Mouse (Mus musculus) limb, embryonic 11.5 days (tissue): ENCODE measurements around the gene Mup4. TPM values are rescaled to one million over a fixed set of nuclear protein-coding genes. Genes with fewer than 3 reads are reported as not detected.

Experiments
- ATAC-seq: fragments of 200-750 bp; cut with Nextera tagmentation; 2 replicates; pipeline ENCODE4 v1.8.0; 2017; ENCODE audit warnings: low read depth; ENCODE audit not compliant: insufficient number of reproducible peaks, low FRiP score, low TSS enrichment
- DNase-seq: peaks from one replicate; pipeline ENCODE4 v3.0.0-alpha.2; 2015; ENCODE audit warnings: low spot score
- H3K27ac ChIP-seq: fragments of 300-500 bp; sonication (generic); replicated peaks from 2 replicates; pipeline ENCODE4 v1.5.1; 2014; ENCODE audit warnings: low read depth, mild to moderate bottlenecking, low read length
- H3K27me3 ChIP-seq: fragments of 300-500 bp; sonication (generic); 2 replicates; pipeline ENCODE4 v1.6.1; 2014; ENCODE audit warnings: mild to moderate bottlenecking, low read length, mixed read lengths; ENCODE audit not compliant: control insufficient read depth, insufficient read depth
- H3K36me3 ChIP-seq: fragments of 300-500 bp; sonication (generic); 2 replicates; pipeline ENCODE4 v1.6.1; 2014; ENCODE audit warnings: mild to moderate bottlenecking, low read length, moderate library complexity, mixed read lengths; ENCODE audit not compliant: control insufficient read depth, insufficient read depth
- H3K4me1 ChIP-seq: fragments of 300-500 bp; sonication (generic); 2 replicates; pipeline ENCODE4 v1.6.1; 2014; ENCODE audit warnings: low read length, mixed read lengths; ENCODE audit not compliant: control insufficient read depth, insufficient read depth
- H3K4me2 ChIP-seq: fragments of 300-500 bp; sonication (generic); 2 replicates; pipeline ENCODE4 v1.6.1; 2014; ENCODE audit warnings: low read depth, mild to moderate bottlenecking, moderate library complexity; ENCODE audit not compliant: severe bottlenecking
- H3K4me3 ChIP-seq: fragments of 300-500 bp; sonication (generic); 2 replicates; pipeline ENCODE4 v1.5.1; 2014; ENCODE audit warnings: low read depth, low read length
- H3K9ac ChIP-seq: fragments of 300-500 bp; sonication (generic); 2 replicates; pipeline ENCODE4 v1.6.1; 2014; ENCODE audit warnings: mild to moderate bottlenecking, low read length
- H3K9me3 ChIP-seq: fragments of 300-500 bp; sonication (generic); 2 replicates; pipeline ENCODE4 v1.6.1; 2016; ENCODE audit warnings: low read length; ENCODE audit not compliant: control insufficient read depth
- WGBS: fragments of 180-500 bp; shearing (Covaris S2); extraction: QIAGEN DNeasy Blood & Tissue Kit; methylation state at CpG from one replicate; pipeline ENCODE4 v1.1.7; 2014; 5-methylcytosine and 5-hydroxymethylcytosine counted together
- polyA plus RNA-seq: library from polyadenylated mRNA; unstranded; fragments of >200 nt; fragmentation: Nextera tagmentation; extraction: Ambion mirVana; gene quantifications from 2 replicates; pipeline ENCODE4 v1.2.1, GENCODE M21; 2014

Gene Mup4
- polyA plus RNA-seq, 1 experiment from 2014 or later = not detected

DNA sequence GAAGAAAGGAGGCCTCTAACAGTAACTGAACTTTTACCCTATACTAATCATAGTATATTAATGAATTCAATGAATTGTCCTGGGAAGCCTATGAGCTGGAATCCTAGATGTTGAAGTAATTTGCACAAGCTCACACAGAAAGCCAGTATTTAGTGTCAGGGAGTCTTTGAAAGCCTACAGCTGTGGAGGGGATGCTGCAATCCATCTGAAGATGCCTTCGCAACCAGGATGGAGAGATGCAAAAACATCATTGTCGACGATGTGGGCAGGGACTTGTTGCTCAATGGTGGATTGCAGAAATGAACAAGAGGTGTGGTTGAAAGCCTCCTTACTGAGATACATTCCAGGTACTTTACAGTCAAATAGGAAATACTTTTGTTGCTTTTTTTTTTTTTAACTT, 42.5 kb downstream of the Mup4 start:
- Histone ChIP-seq H3K36me3 (no peaks in the 10 kb centered on the region), H3K27me3 (peaks cover 4% of the 10 kb centered on the region; the same call in 1 of the 2 replicates), H3K4me1 (no peaks in the 10 kb centered on the region), H3K9ac (no peak overlapping the region), H3K4me2 (no peak overlapping the region), H3K27ac (no peak overlapping the region), H3K9me3 (no peaks in the 10 kb centered on the region), H3K4me3 (no peak overlapping the region)
- no peak for DNase-seq
- ATAC-seq = no peak
- WGBS = 90% methylated on average over 3 of the region's 3 CpGs

DNA sequence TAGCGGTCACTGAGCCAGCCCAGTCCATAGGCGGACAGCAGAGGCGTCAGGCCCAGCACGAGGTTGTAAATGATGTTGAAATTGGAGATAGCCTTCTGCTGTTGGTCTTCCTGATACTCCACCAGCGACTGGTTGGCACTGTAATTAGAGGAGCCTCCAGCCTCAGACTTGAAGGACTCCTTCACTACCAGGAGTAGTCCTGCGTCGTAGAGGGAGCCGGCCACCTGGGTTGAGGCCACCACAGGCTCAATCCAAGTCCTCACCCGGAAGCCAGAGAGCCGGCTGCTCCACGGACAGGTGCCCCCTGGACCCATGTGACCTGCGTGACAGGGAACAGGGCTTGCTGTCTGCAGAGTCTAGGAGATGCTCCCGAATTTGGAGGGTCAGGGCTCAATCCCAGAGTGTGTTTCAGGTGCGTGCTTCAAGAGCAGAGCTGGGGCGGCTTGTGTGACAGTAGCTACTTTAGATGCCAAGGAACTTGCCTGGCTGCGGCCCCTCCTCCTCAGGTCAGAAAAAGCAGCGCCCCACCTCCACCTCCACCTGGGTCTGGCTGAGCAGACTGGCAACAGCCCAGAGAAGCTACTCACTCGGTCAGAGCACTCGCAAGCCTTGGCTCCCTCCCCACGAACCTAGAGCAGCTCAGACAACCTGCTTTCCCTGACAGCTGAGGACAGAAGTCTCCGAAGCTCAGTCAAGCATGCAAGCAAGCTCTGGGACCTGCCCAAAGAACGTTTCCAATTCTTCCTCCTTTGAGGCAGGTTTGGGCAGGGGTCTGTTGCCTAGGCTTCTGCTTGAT, 45.7 kb downstream of the Mup4 start, which contains the start of gene Slc46a2:
Gene Slc46a2, minus strand, starts transcription at position 449 of the 796 bp plus-strand sequence.
- ATAC-seq = no peak
- H3K27ac ChIP-seq = no peak within 1 kb of the TSS
- no peak within 1 kb of the TSS for H3K4me3 ChIP-seq
- WGBS = 13% methylated on average over 22 of the region's 22 CpGs
- peaks cover 4% of the 10 kb centered on the region; the same call in 1 of the 2 replicates for H3K27me3 ChIP-seq
- no peak for DNase-seq
- H3K36me3 ChIP-seq = no peaks in the 10 kb centered on the region
- no peaks in the 10 kb centered on the region for H3K4me1 ChIP-seq
- no peak within 1 kb of the TSS for H3K9ac ChIP-seq
- H3K9me3 ChIP-seq = no peaks in the 10 kb centered on the region
- no peak within 1 kb of the TSS for H3K4me2 ChIP-seq

DNA sequence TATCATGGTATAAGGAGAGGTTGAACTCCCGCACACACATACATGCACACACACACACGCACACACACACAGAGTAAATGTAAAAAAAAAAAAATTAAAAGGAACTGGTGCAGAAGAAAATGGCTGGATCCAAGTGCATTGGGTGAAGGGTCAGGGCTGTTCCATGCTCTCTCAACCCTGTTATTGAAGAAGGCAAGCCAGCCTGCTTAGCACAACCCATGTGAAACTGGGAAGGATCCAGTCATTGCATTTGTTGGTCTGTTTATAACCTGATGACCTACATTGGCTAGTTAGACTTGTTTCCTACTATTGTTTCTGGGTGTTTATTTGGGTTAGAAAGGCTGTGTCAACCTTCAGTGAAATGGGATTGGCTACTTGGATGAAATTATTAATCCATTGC, 51.7 kb downstream of the Mup4 start:
- H3K9ac ChIP-seq = no peak overlapping the region
- H3K4me1 ChIP-seq = no peaks in the 10 kb centered on the region
- no peaks in the 10 kb centered on the region for H3K9me3 ChIP-seq
- 86% methylated on average over 2 of the region's 2 CpGs for WGBS
- DNase-seq (no peak), ATAC-seq (no peak)
- no peaks in the 10 kb centered on the region for H3K36me3 ChIP-seq
- no peak overlapping the region for H3K4me2 ChIP-seq
- no peak overlapping the region for H3K4me3 ChIP-seq
- H3K27me3 ChIP-seq = no peaks in the 10 kb centered on the region
- H3K27ac ChIP-seq = no peak overlapping the region

DNA sequence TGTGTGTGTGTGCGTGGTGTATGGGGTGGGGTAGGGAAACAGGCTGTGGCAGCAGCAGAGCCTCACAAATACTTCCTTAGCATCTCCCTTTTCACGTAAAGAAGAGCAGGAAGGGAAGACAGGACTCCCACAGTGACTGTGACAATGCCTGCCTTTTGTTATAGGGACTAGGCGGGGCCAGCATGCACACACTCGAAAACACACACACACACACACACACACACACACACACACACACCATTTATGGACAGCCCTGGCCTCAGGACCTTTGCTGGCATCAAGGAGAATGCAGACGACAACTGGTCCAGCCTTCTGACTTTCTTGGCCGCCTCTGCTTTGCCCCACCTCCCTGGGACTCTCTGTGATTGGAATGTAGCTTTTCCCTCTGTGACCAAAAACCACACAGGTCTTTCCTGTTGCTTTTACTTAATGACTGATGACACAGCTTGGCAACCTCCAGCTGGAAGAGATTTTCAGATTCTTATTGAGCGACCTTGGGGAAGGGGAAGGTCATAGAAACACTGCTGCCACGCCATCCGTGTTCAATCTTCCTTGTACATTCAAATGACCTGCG, 52.8 kb downstream of the Mup4 start:
- Histone ChIP-seq H3K4me1 (no peaks in the 10 kb centered on the region), H3K4me2 (no peak overlapping the region), H3K9me3 (no peaks in the 10 kb centered on the region), H3K4me3 (no peak overlapping the region), H3K27me3 (no peaks in the 10 kb centered on the region), H3K36me3 (no peaks in the 10 kb centered on the region), H3K27ac (no peak overlapping the region), H3K9ac (no peak overlapping the region)
- DNase-seq = no peak
- WGBS = 63% methylated on average over 10 of the region's 10 CpGs
- no peak for ATAC-seq

DNA sequence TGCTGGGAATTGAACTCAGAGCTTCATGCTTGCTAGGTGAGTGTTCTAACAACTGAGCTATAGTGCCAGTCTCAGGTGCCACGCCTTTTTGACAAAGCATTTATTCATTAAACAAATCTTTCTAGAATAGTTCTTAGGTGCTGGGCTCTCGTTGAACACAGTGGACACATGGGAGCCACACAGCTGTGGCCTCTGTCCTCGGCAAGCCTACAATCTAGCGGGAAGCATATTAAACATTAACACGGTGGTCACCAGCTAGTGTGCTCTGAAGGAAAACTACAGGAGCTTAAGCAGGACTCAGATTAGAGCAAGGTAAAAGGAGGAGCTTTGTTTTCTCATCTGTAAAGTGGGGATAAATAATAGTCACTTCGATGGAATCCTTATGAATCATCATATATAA, 53.4 kb downstream of the Mup4 start:
- Histone ChIP-seq H3K9ac (no peak overlapping the region), H3K4me3 (no peak overlapping the region)
- ATAC-seq = no peak

More for the DNA sequence above, 53.4 kb downstream of the Mup4 start:
- Histone ChIP-seq H3K27me3 (no peaks in the 10 kb centered on the region), H3K9me3 (no peaks in the 10 kb centered on the region), H3K36me3 (no peaks in the 10 kb centered on the region), H3K4me2 (no peak overlapping the region), H3K4me1 (no peaks in the 10 kb centered on the region), H3K27ac (no peak overlapping the region)
- DNase-seq = no peak
- WGBS = 89% methylated on average over 6 of the region's 6 CpGs

Other genes with a start within 250 kb of the Mup4 start
- gene Inip, start 159.1 kb downstream of the Mup4 start, polyA plus RNA-seq = 84.6 and 91.9 TPM in 2 replicates
- gene Snx30, start 154.9 kb downstream of the Mup4 start, polyA plus RNA-seq = 6.4 and 6.5 TPM in 2 replicates
- 0.06 TPM in 1 of 2 replicates, not detected in the other for gene Slc46a2, start 45.7 kb downstream of the Mup4 start, polyA plus RNA-seq
- not detected in 2 replicates for gene Mup6, start 3.6 kb upstream of the Mup4 start, polyA plus RNA-seq
- gene Mup7, start 109.8 kb upstream of the Mup4 start, polyA plus RNA-seq = not detected in 2 replicates
- not detected in 2 replicates for gene Mup2, start 193.6 kb upstream of the Mup4 start, polyA plus RNA-seq